Mouse (Mus musculus) c-Kit-positive CD71-positive TER-119-negative erythroid progenitor cells, embryonic 14.5 days (primary cell): ENCODE results near the gene Otub1.

ENCODE experiments used
- DNase-seq: peaks from one replicate; pipeline ENCODE4 v3.0.0-alpha.2; 2013; ENCODE audit warnings: low read depth

Gene Otub1

GRCm38 (mm10) chr19:7209907-7210646, 4.0 kb upstream of the Otub1 start:
- DNase-seq = no peak

GRCm38 (mm10) chr19:7205326-7205725, 790 bp downstream of the Otub1 start:
- DNase-seq = no peak

- no peak for DNase-seq
These were observed 1.2 kb downstream of the Otub1 start for GRCm38 (mm10) chr19:7204898-7205297.

- DNase-seq = no peak
These were observed 5.7 kb downstream of the Otub1 start for GRCm38 (mm10) chr19:7200427-7200826.

GRCm38 (mm10) chr19:7199089-7199488, 7.0 kb downstream of the Otub1 start:
- DNase-seq = no peak

GRCm38 (mm10) chr19:7197445-7197844, 8.7 kb downstream of the Otub1 start:
- DNase-seq = no peak

GRCm38 (mm10) chr19:7196741-7197270, 9.3 kb downstream of the Otub1 start:
- DNase-seq = no peak

GRCm38 (mm10) chr19:7195900-7196728, 10.0 kb downstream of the Otub1 start:
- no peak for DNase-seq

GRCm38 (mm10) chr19:7192561-7192967, 13.6 kb downstream of the Otub1 start:
- no peak for DNase-seq

GRCm38 (mm10) chr19:7191639-7192038, 14.5 kb downstream of the Otub1 start:
- no peak for DNase-seq

GRCm38 (mm10) chr19:7190986-7191385, 15.1 kb downstream of the Otub1 start:
- DNase-seq = no peak

- no peak for DNase-seq
These were observed 17.1 kb downstream of the Otub1 start for GRCm38 (mm10) chr19:7189026-7189425.

GRCm38 (mm10) chr19:7187157-7187556, 19.0 kb downstream of the Otub1 start:
- no peak for DNase-seq

- no peak for DNase-seq
These were observed 20.3 kb downstream of the Otub1 start for GRCm38 (mm10) chr19:7185715-7186291.

- no peak for DNase-seq
These were observed 21.1 kb downstream of the Otub1 start for GRCm38 (mm10) chr19:7185059-7185458.

- no peak for DNase-seq
These were observed 22.7 kb downstream of the Otub1 start for GRCm38 (mm10) chr19:7183419-7183818.

GRCm38 (mm10) chr19:7182273-7182949, 23.7 kb downstream of the Otub1 start:
- DNase-seq = no peak

GRCm38 (mm10) chr19:7181496-7181895, 24.6 kb downstream of the Otub1 start:
- DNase-seq = no peak

GRCm38 (mm10) chr19:7180756-7181405, 25.2 kb downstream of the Otub1 start:
- no peak for DNase-seq

- no peak for DNase-seq
These were observed 27.2 kb downstream of the Otub1 start for GRCm38 (mm10) chr19:7178841-7179452.
